Mouse (Mus musculus): ENCODE data around the gene Myh14. TPM values are rescaled to one million over a fixed set of nuclear protein-coding genes. Genes with fewer than 3 reads are reported as not detected.

Myh14 gene
- total and polyA plus RNA-seq, 3 experiments, result under 0.01 to 0.08 TPM; not detected in 1

- DNase-seq (ENCODE audit: low read depth, low spot score), result peak; percentile 76
- H3K4me3 ChIP-seq (ENCODE audit: control insufficient read depth in 1 of 2, insufficient read depth in 1 of 2, low read depth in 2 of 2, low read length in 2 of 2), result peak overlapping the region; percentile 41 to 51
- TF ChIP-seq ELF1 (IDR thresholded peaks at IDR 0.05; ENCODE audit: low read depth, low read length) (no peak), ZC3H11A (IDR thresholded peaks at IDR 0.05; ENCODE audit: low read depth, low read length) (no peak), CHD1 (IDR thresholded peaks at IDR 0.05; ENCODE audit: low read depth, low read length) (no peak), SIN3A (IDR thresholded peaks at IDR 0.05; ENCODE audit: low read length) (no peak), RCOR1 (IDR thresholded peaks at IDR 0.05; ENCODE audit: low read depth, low read length) (no peak), UBTF (IDR thresholded peaks at IDR 0.05; ENCODE audit: borderline replicate concordance, insufficient read depth, low read depth, low read length) (no peak), BHLHE40 (IDR thresholded peaks at IDR 0.05; ENCODE audit: borderline replicate concordance, low read depth, low read length) (no peak), GABPA (IDR thresholded peaks at IDR 0.05; ENCODE audit: low read depth, low read length) (no peak), CTCF (IDR thresholded peaks at IDR 0.05 in 2 of 3, conservative IDR thresholded peaks at IDR 0.05 in 1 of 3; ENCODE audit: control insufficient read depth in 1 of 3, insufficient read depth in 1 of 3, low read depth in 2 of 3, low read length in 3 of 3, poor library complexity in 1 of 3, severe bottlenecking in 1 of 3) (no peak), USF2 (IDR thresholded peaks at IDR 0.05; ENCODE audit: borderline replicate concordance in 1 of 2, insufficient read depth in 1 of 2, low read depth in 1 of 2, low read length in 2 of 2) (no peak), MYB (IDR thresholded peaks at IDR 0.05; ENCODE audit: low read depth, low read length) (no peak), MAZ (IDR thresholded peaks at IDR 0.05; ENCODE audit: low read depth, low read length) (no peak), ETS1 (IDR thresholded peaks at IDR 0.05; ENCODE audit: low read depth, low read length) (no peak), TAL1 (IDR thresholded peaks at IDR 0.05; ENCODE audit: low read length) (no peak), MEF2A (IDR thresholded peaks at IDR 0.05; ENCODE audit: extremely low read depth, insufficient replicate concordance, low read depth, low read length, poor library complexity, severe bottlenecking) (no peak), HCFC1 (IDR thresholded peaks at IDR 0.05; ENCODE audit: low read depth, low read length) (no peak), MAFK (IDR thresholded peaks at IDR 0.05; ENCODE audit: borderline replicate concordance, low read depth, low read length) (no peak), GATA1 (IDR thresholded peaks at IDR 0.05; ENCODE audit: low read depth, low read length) (no peak)
- no peaks in the 10 kb centered on the region for H3K27me3 ChIP-seq (ENCODE audit: control insufficient read depth in 1 of 2, insufficient read depth in 2 of 2, low read length in 2 of 2)
- no peaks in the 10 kb centered on the region for H3K9me3 ChIP-seq (replicated peaks; ENCODE audit: insufficient read depth, low read length)
- no peak overlapping the region for H3K27ac ChIP-seq (ENCODE audit: control insufficient read depth, low read depth, low read length)
- peaks cover 0 to 8% of the 10 kb centered on the region in 2 experiments; a peak in 2 of 4 replicates for H3K36me3 ChIP-seq (ENCODE audit: control insufficient read depth in 1 of 2, insufficient read depth in 2 of 2, low read length in 2 of 2)
- peak overlapping the region; percentile 41; the same call in 1 of the 2 replicates for H3K9ac ChIP-seq (ENCODE audit: control insufficient read depth, low read depth, low read length, poor library complexity, severe bottlenecking)
- no peaks in the 10 kb centered on the region for H3K79me2 ChIP-seq (ENCODE audit: control insufficient read depth, insufficient read depth, low read length, poor library complexity)
- H3K4me1 ChIP-seq (ENCODE audit: control insufficient read depth in 1 of 2, insufficient read depth in 2 of 2, low read length in 2 of 2), result peaks cover 3 to 17% of the 10 kb centered on the region in 2 experiments; a peak in 3 of 4 replicates
Measured at GRCm38 (mm10) chr7:44697191-44697710, 26.6 kb upstream of the Myh14 start.

- no peaks in the 10 kb centered on the region for H3K79me2 ChIP-seq (ENCODE audit: control insufficient read depth, insufficient read depth, low read length, poor library complexity)
- TF ChIP-seq RAD21 (IDR thresholded peaks at IDR 0.05; ENCODE audit: low read depth, low read length), result no peak
- TF ChIP-seq MAFK (IDR thresholded peaks at IDR 0.05; ENCODE audit: borderline replicate concordance, low read depth, low read length), result no peak
- no peak for TF ChIP-seq HCFC1 (IDR thresholded peaks at IDR 0.05; ENCODE audit: low read depth, low read length)
- no peak for TF ChIP-seq TCF12 (IDR thresholded peaks at IDR 0.05; ENCODE audit: low read depth, low read length)
- TF ChIP-seq ZC3H11A (IDR thresholded peaks at IDR 0.05; ENCODE audit: low read depth, low read length), result no peak
- peaks cover 0 to 8% of the 10 kb centered on the region in 2 experiments; a peak in 2 of 4 replicates for H3K36me3 ChIP-seq (ENCODE audit: control insufficient read depth in 1 of 2, insufficient read depth in 2 of 2, low read length in 2 of 2)
- H3K4me3 ChIP-seq (ENCODE audit: control insufficient read depth in 1 of 2, insufficient read depth in 1 of 2, low read depth in 2 of 2, low read length in 2 of 2), result no peak overlapping the region
- H3K9me3 ChIP-seq (replicated peaks; ENCODE audit: insufficient read depth, low read length), result no peaks in the 10 kb centered on the region
- peaks cover 3 to 17% of the 10 kb centered on the region in 2 experiments; a peak in 3 of 4 replicates for H3K4me1 ChIP-seq (ENCODE audit: control insufficient read depth in 1 of 2, insufficient read depth in 2 of 2, low read length in 2 of 2)
- H3K9ac ChIP-seq (ENCODE audit: control insufficient read depth, low read depth, low read length, poor library complexity, severe bottlenecking), result no peak overlapping the region
- no peaks in the 10 kb centered on the region for H3K27me3 ChIP-seq (ENCODE audit: control insufficient read depth in 1 of 2, insufficient read depth in 2 of 2, low read length in 2 of 2)
- no peak for DNase-seq (ENCODE audit: low read depth, low spot score)
- no peak overlapping the region for H3K27ac ChIP-seq (ENCODE audit: control insufficient read depth, low read depth, low read length)
Measured at GRCm38 (mm10) chr7:44695223-44695622, 24.6 kb upstream of the Myh14 start.

All from MEL (cell line).